Mouse (Mus musculus) embryo, embryonic 11.5 days (tissue): ENCODE results near the gene Cip2a.

Source experiments
- DNase-seq: peaks from one replicate; pipeline ENCODE4 v3.0.0-alpha.2; 2012; ENCODE audit warnings: low read depth, low spot score

Cip2a gene

GRCm38 (mm10) chr16:48993559-48994342 lies at the start of gene Cip2a, which contains the start of gene Dzip3:
Gene Cip2a, plus strand, starts transcription at chr16:48994185.
Gene Dzip3, minus strand, starts transcription at chr16:48994165.
- peak; percentile 90 for DNase-seq

- DNase-seq = no peak
Observed at GRCm38 (mm10) chr16:48972996-48973395, 21.0 kb upstream of the Cip2a start.

- no peak for DNase-seq
Observed at GRCm38 (mm10) chr16:48973548-48973947, 20.4 kb upstream of the Cip2a start.

GRCm38 (mm10) chr16:48979965-48980364 lies 14.0 kb upstream of the Cip2a start:
- DNase-seq = no peak

- no peak for DNase-seq
Observed at GRCm38 (mm10) chr16:48985034-48985627, 8.9 kb upstream of the Cip2a start.

- DNase-seq = no peak
Observed at GRCm38 (mm10) chr16:48989700-48990099, 4.3 kb upstream of the Cip2a start.

GRCm38 (mm10) chr16:48992437-48993230 lies 1.4 kb upstream of the Cip2a start:
- no peak for DNase-seq

GRCm38 (mm10) chr16:48993231-48993558 lies 790 bp upstream of the Cip2a start:
- no peak for DNase-seq

GRCm38 (mm10) chr16:48994343-48994693 lies 333 bp downstream of the Cip2a start:
- no peak for DNase-seq

GRCm38 (mm10) chr16:49004151-49004550 lies 10.2 kb downstream of the Cip2a start:
- no peak for DNase-seq

- DNase-seq = no peak
Observed at GRCm38 (mm10) chr16:49016620-49017332, 22.8 kb downstream of the Cip2a start.

- no peak for DNase-seq
Observed at GRCm38 (mm10) chr16:49035852-49036251, 41.9 kb downstream of the Cip2a start.

- DNase-seq = no peak
Observed at GRCm38 (mm10) chr16:49037771-49038170, 43.8 kb downstream of the Cip2a start.

GRCm38 (mm10) chr16:49040554-49041221 lies 46.7 kb downstream of the Cip2a start:
- DNase-seq = no peak

GRCm38 (mm10) chr16:49049214-49049613 lies 55.2 kb downstream of the Cip2a start:
- DNase-seq = no peak

- no peak for DNase-seq
Observed at GRCm38 (mm10) chr16:49057186-49057585, 63.2 kb downstream of the Cip2a start, which contains the start of gene Myh15. Gene Myh15, plus strand, starts transcription at chr16:49057486.
